ENCODE assay signal across 8 mouse cellular contexts in the genomic region with DNA sequence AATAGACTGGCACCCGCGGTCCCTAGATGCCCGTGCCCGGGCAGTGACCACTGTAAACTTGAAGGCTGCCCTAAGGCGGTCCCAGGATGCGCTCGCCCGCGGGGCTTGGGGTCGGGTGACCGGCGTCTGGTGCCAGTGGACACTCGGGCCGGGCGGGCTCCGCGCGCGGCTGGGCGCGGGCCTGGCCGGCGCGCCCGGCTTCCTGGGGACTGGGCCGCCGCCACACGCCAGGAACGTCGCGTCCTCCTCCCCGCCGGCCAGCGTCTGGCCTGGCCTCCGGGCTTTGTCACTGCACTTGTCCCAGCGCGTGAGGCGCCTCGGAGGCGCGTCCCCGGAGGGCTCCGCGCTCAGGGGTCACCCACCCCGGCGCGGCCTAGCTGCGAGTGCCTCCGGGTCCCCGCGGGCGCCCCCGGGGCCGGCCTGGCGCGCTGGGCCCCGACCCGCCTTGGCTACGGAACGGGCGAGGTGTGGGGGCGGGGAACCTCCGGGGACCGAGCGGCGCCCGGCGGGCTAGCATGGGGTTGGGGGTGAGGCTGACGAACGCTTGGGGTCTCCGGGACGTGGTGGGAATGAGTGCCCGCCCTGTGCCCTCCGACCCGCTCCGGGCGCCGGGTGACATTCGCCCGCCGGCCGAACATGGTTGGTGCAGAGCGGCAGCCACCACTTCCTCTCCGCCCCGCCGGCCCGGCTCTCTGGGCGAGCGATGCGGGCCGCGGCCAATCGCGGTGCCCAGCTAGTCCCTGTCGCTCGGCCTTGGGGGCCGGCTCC. TPM values are rescaled to one million over a fixed set of nuclear protein-coding genes. Genes with fewer than 3 reads are reported as not detected.
DNase-seq lines count a peak whose midpoint lies in the region; ATAC-seq and TF ChIP-seq lines count a peak whose summit lies in the region.

No protein-coding gene starts in this region.

- TF ChIP-seq POLR2A in lung, adult 2 months (IDR thresholded peaks at IDR 0.05; ENCODE audit: borderline replicate concordance, extremely low read depth, low read depth, low read length): no peak; the same call in 1 of the 2 replicates
- no peak for TF ChIP-seq POLR2A in testis, adult 2 months (IDR thresholded peaks at IDR 0.05; ENCODE audit: control insufficient read depth, low read depth, low read length)

- peak; percentile 22 to 26 for DNase-seq in CD8-positive naive resting alpha-beta T cell, adult 2 months (ENCODE audit: low read depth in 2 of 2, low spot score in 2 of 2)
- DNase-seq in c-Kit-positive CD71-negative TER-119-negative erythroid progenitor cells, embryonic 14.5 days (ENCODE audit: low read depth): peak; percentile 53
- peak; percentile 66 for DNase-seq in forebrain, embryonic 14.5 days (ENCODE audit: low spot score)
- DNase-seq in heart, postnatal 14 days: peak; percentile 79 to 81
- peak; percentile 47 to 61 for DNase-seq in layer of hippocampus, adult 18-20 months (ENCODE audit: low spot score in 2 of 2)
- peak; percentile 80 for DNase-seq in lung, adult 2 months

- intact Hi-C loops in heart, postnatal 14 days (cut with DNase I): loop anchor here (2.0 to 5.0 kb wide), 2 partner anchors 47 to 104 kb away; no protein-coding TSS in a partner anchor

- WGBS in forebrain, embryonic 14.5 days: under 1% methylated on average over 84 of the region's 97 CpGs
- under 1% methylated on average over 97 of the region's 97 CpGs for WGBS in lung, adult 2 months
- WGBS in neural tube, embryonic 14.5 days: under 1% methylated on average over 81 of the region's 97 CpGs

- H3K4me2 ChIP-seq in forebrain, embryonic 14.5 days (ENCODE audit: low read length): peak overlapping the region; percentile 83
- H3K4me2 ChIP-seq in neural tube, embryonic 14.5 days (ENCODE audit: low read depth, low read length): peak overlapping the region; percentile 84

- peaks cover 5% of the 10 kb centered on the region; the same call in 1 of the 2 replicates for H3K4me1 ChIP-seq in forebrain, embryonic 14.5 days (ENCODE audit: control insufficient read depth, insufficient read depth, low read length)
- peaks cover 15% of the 10 kb centered on the region for H3K4me1 ChIP-seq in lung, adult 2 months (ENCODE audit: control insufficient read depth, insufficient read depth, low read length)
- H3K4me1 ChIP-seq in neural tube, embryonic 14.5 days (ENCODE audit: control insufficient read depth, insufficient read depth, low read length): peaks cover 5% of the 10 kb centered on the region
- peaks cover 8% of the 10 kb centered on the region for H3K4me1 ChIP-seq in testis, adult 2 months (ENCODE audit: control insufficient read depth, insufficient read depth, low read length)

- peak overlapping the region; percentile 74 for H3K27ac ChIP-seq in forebrain, embryonic 14.5 days (ENCODE audit: low read depth, low read length)
- peak overlapping the region; percentile 88 for H3K27ac ChIP-seq in neural tube, embryonic 14.5 days (ENCODE audit: low read depth, low read length)
- H3K27ac ChIP-seq in testis, adult 2 months (ENCODE audit: control insufficient read depth, insufficient read depth, low read depth, low read length): peak overlapping the region; percentile 67

- H3K27me3 ChIP-seq in forebrain, embryonic 14.5 days (replicated peaks; ENCODE audit: control insufficient read depth, insufficient read depth, low read length): no peaks in the 10 kb centered on the region
- no peaks in the 10 kb centered on the region for H3K27me3 ChIP-seq in neural tube, embryonic 14.5 days (ENCODE audit: control insufficient read depth, insufficient read depth, low read length)
- no peaks in the 10 kb centered on the region for H3K27me3 ChIP-seq in testis, adult 2 months (ENCODE audit: control insufficient read depth, insufficient read depth, low read length)

- no peak for TF ChIP-seq CTCF in lung, adult 2 months (IDR thresholded peaks at IDR 0.05; ENCODE audit: insufficient read depth, low read length)
- TF ChIP-seq CTCF in testis, adult 2 months (IDR thresholded peaks at IDR 0.05; ENCODE audit: control insufficient read depth, insufficient read depth, insufficient replicate concordance, low read depth, low read length): no peak

- ATAC-seq in forebrain, embryonic 14.5 days: peak; percentile 82
- ATAC-seq in neural tube, embryonic 14.5 days (ENCODE audit: low read depth): peak; percentile 82

- peak overlapping the region; percentile 91 for H3K4me3 ChIP-seq in forebrain, embryonic 14.5 days (ENCODE audit: low read depth, low read length)
- H3K4me3 ChIP-seq in lung, adult 2 months (replicated peaks; ENCODE audit: extremely low read depth, low read depth, low read length): peak overlapping the region; percentile 80
- H3K4me3 ChIP-seq in neural tube, embryonic 14.5 days (ENCODE audit: low read depth, low read length): peak overlapping the region; percentile 86
- peak overlapping the region; percentile 88 for H3K4me3 ChIP-seq in testis, adult 2 months (ENCODE audit: control insufficient read depth, low read depth, low read length)

- H3K36me3 ChIP-seq in forebrain, embryonic 14.5 days (ENCODE audit: control insufficient read depth, insufficient read depth, low read length): no peaks in the 10 kb centered on the region
- no peaks in the 10 kb centered on the region for H3K36me3 ChIP-seq in neural tube, embryonic 14.5 days (ENCODE audit: control insufficient read depth, insufficient read depth, low read length)
- no peaks in the 10 kb centered on the region for H3K36me3 ChIP-seq in testis, adult 2 months (ENCODE audit: control insufficient read depth, insufficient read depth, low read length)

- H3K9ac ChIP-seq in forebrain, embryonic 14.5 days (ENCODE audit: low read length): peak overlapping the region; percentile 97
- H3K9ac ChIP-seq in neural tube, embryonic 14.5 days (replicated peaks; ENCODE audit: low read depth, low read length): peak overlapping the region; percentile 99

- peaks cover 4% of the 10 kb centered on the region; the same call in 1 of the 2 replicates for H3K9me3 ChIP-seq in forebrain, embryonic 14.5 days (replicated peaks; ENCODE audit: control insufficient read depth, low read length)
- H3K9me3 ChIP-seq in neural tube, embryonic 14.5 days (ENCODE audit: control insufficient read depth, low read length): no peaks in the 10 kb centered on the region

RNA-seq across cellular contexts. Expression of a gene that starts 1.2 kb away (rescaled TPM):
- 6.2 and 8.4 TPM in 2 replicates for polyA plus RNA-seq in forebrain, embryonic 14.5 days (2014; fragmentation: Nextera tagmentation; extraction: Ambion mirVana)
- total RNA-seq in heart, postnatal 14 days (2021): 10 to 100 TPM; 43.6 to 44.5 TPM
- 10 to 100 TPM; 54.9 to 72.7 TPM for total RNA-seq in layer of hippocampus, adult 18-20 months (2021)
- polyA plus RNA-seq in lung, adult 2 months (2012; rRNA removed): 20.5 and 24.6 TPM in 2 replicates
- polyA plus RNA-seq in neural tube, embryonic 14.5 days (2014; fragmentation: Nextera tagmentation; extraction: Ambion mirVana): 8.9 and 10.6 TPM in 2 replicates
- polyA plus RNA-seq in testis, adult 2 months (2012; rRNA removed): 8.4 and 10.1 TPM in 2 replicates

Comparison
In these comparisons a context has a peak if more than half of its experiments do, and no peak if none do; other contexts are left out.
1. Peak in every context shown above with its lines: DNase-seq, ATAC-seq, H3K4me3 ChIP-seq and H3K27ac ChIP-seq.
2. DNase-seq: peak in every context shown above with its lines; median percentile 80 in heart, postnatal 14 days; 80 in lung, adult 2 months; 66 in forebrain, embryonic 14.5 days; 54 in layer of hippocampus, adult 18-20 months; 53 in c-Kit-positive CD71-negative TER-119-negative erythroid progenitor cells, embryonic 14.5 days; 24 in CD8-positive naive resting alpha-beta T cell, adult 2 months.